Mouse (Mus musculus) cerebellum, adult (tissue): Measurements from ENCODE around the gene Mpp4.

Source experiments
- ATAC-seq: cut with Nextera tagmentation; 2 replicates; pipeline ENCODE4 v1.9.2; 2017; ENCODE audit warnings: mild to moderate bottlenecking, moderate library complexity, mixed read lengths; ENCODE audit not compliant: insufficient number of reproducible peaks, low FRiP score, low TSS enrichment

Gene Mpp4

GRCm38 (mm10) chr1:59163030-59163461 lies at the start of gene Mpp4:
Gene Mpp4, minus strand, starts transcription at chr1:59163389.
- ATAC-seq = no peak

- ATAC-seq = no peak
Observed at GRCm38 (mm10) chr1:59212951-59213350, 49.8 kb upstream of the Mpp4 start.

DNA sequence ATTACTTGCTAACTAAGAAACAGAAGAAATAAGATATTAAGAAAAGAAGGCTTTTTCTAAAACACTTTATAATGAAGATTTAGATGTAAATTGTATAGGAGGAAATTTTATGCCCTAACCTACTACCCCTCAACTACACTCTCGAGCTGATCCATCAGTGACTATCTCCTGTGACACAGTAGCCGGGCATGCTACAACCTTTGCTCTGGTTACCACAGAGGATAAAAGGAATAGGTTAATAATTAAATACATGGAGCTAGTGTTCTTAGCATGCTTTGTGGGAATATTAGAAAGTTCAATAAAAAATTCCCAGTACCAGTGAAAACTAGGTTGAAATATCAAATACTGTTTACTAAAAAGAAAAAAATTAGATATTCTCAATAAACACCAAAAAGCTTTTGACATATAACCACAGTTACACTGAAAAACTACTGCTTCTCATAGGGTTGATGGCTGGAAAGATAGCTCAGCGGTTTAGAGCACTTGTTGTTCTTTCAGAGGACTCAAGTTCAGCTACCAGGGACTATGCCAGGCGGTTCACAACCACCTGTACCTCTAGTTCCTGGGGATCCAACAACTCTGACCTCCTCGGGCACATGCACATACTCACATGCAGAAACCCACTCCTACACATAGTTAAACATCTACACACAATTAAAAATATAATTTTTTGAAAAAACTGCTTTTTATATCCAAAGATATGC lies 49.0 kb upstream of the Mpp4 start:
- ATAC-seq = no peak

DNA sequence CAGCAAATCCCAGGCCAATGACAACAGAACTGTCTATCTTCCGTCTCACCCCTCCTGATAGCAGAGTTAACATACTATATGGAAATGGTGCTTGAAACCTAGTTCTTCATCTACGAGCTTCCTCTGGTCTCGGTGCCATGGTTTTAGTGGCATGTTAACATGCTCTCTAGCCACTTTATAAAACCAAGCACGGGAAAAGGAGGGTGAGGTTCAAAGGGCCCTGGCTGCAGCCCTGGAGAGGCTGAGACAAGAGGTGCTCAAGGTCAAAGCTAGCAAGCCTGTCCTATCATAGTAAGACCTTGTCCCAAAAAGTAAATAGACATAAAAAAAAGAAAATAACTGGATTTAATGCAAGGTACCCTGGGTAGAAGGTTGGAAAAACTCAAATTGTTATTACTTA lies 48.5 kb upstream of the Mpp4 start:
- ATAC-seq = no peak

- no peak for ATAC-seq
Observed at GRCm38 (mm10) chr1:59208331-59208730, 45.1 kb upstream of the Mpp4 start.

- ATAC-seq = no peak
Observed at GRCm38 (mm10) chr1:59204489-59204888, 41.3 kb upstream of the Mpp4 start.

DNA sequence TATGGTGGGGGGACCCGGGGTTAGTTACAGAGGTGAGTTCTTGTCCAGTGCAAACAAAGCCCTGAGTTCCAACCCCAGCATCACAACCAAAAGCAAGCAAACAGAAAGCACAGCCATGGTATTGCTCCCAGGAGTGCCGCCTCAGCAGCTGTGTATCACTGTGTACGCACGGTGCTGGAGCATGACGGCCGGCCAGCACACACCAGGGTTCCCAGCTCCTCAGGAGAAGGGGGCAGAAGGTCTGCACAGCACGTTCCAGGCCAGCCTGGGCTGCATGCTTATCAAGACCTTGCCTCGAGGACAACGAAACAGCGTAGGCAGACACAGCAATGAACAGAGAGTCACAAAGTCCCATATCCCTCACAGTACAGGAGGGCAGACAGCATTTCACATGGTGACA lies 39.2 kb upstream of the Mpp4 start:
- ATAC-seq = peak; percentile 57; the same call in 1 of the 2 replicates

DNA sequence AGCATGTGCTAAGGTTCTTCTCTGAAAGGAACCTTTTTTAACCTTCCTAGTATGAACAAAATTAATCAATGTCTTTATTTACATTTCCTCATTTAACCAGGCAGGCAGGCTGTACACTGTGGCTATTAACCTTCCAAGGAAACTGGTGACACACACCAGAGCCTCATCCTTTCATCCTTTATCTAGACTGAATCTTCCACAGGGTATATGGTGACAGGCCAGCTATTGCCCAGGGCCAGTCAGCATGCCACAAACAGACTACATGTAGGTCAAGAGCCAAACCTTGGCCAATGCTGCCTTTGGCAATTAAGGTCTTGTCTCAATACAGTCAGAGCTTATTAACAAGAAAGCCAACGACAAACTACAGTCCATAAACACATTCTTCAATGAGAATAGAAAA lies 38.4 kb upstream of the Mpp4 start:
- ATAC-seq = no peak

GRCm38 (mm10) chr1:59200960-59201359 lies 37.8 kb upstream of the Mpp4 start:
- no peak for ATAC-seq

DNA sequence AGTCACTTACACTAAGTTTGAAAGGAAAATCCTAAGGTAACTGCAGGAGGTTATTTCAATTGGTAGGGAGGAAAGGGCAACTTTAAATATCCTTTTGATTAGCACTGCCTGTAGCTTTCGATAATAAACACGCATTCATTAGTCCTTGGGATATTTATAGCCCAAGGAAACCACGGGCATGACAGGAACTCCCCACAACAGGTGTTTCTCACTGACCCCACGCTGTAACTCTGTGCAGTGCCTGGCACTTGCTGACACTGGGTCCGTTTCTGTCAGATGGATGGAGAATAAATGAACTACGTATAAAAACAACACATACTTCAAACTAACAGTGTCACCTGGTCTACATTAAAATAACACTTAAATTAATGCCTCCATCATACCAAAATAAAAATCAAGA lies 31.8 kb upstream of the Mpp4 start:
- no peak for ATAC-seq

DNA sequence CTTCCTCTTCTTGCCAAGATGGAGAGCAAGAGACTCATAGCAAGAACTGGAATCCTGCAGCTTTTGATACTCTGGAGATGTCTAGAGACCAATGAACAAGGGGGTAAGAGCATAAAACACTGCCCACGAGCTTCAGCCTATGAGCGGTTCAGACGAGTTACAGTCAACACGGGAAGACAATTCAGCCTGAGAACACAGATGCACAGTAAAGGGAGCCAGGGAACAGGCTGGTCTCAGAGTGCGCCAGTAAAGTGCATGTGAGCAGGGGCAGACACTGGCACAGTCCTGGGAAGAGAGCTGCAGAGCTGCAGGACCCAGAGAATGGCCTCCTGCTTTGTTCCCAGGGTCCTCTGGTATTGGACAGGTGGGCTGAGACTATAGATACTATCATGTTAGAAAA lies 24.6 kb upstream of the Mpp4 start:
- ATAC-seq = peak; percentile 45; the same call in 1 of the 2 replicates

DNA sequence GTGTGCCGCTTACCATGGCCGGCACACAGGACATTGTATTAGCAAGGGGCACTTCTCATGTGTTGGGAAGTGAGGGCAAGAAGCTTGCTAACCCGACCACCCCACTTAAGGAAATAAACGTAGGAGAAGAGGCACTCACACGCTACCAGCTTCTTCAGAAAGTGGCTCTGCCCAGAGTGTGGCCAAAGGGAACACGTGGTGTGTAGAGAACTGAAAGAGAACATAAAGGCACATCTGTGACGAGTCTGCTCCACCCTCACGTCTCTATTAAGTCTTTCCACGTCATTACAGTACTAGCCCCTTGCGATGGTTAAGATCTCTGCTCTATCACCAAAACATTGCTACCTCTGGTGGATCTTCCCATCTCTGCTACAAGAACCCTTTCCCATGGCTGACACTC lies 23.1 kb upstream of the Mpp4 start:
- ATAC-seq = no peak

GRCm38 (mm10) chr1:59185410-59185809 lies 22.2 kb upstream of the Mpp4 start:
- no peak for ATAC-seq

DNA sequence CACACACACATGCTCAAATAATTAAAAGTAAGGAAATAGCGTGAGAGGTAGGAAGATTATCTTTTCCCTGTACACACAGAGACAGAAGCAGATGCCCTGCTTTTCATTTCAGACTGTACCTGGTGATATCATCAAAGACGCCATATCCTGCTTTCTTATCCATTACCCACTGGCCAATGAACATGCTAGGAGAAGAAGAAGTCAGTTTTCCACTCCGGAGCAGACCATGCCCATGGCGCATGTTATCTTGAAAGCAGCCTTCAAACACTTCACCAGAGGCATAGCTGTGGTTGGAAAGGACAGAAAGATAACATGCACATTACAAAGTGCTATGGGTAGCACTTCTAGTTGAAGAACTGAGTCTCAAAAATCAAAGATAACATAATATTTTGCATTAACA lies 19.9 kb upstream of the Mpp4 start:
- no peak for ATAC-seq

GRCm38 (mm10) chr1:59182373-59182772 lies 19.2 kb upstream of the Mpp4 start:
- ATAC-seq = no peak

DNA sequence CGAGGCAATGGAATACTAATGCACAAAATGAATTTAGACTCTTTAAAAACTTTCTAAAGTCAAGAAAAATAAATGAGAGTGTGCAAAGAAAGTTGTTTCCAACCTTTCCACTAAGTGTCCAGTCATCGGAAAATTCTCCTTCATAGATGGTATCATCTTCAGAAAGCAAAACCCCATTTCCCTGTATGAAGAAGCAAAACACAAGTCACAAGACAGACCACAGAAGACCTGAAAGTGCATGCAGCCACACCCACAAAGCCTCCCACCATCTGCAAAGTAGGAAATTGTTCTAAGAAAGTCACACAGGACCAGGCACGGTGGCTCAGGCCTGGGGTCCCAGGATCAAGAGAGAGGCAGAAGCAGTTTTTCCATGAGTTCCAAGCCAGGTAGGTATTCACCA lies 16.8 kb upstream of the Mpp4 start:
- no peak for ATAC-seq

- ATAC-seq = no peak
Observed at GRCm38 (mm10) chr1:59178401-59178800, 15.2 kb upstream of the Mpp4 start.

GRCm38 (mm10) chr1:59174514-59175373 lies 11.6 kb upstream of the Mpp4 start:
- ATAC-seq = no peak

DNA sequence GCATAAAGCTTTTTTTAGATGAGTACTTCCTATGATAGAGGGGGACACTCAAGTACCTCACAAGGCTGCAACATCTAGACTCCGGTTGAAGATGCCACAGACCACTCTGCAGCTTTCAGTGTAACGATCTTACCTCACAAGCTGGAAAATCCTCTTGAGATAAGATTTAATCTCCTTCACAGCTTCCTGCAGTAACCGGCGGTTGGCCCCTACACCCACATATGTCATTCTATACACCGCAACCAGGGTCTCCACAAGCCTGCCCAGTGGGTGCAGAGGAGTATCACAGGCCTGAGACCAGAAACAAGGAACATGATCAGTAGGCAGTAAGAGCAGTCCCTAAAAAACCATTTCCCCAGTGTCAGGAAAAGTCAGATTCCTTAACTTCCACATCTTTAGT lies 9.8 kb upstream of the Mpp4 start:
- ATAC-seq = no peak

GRCm38 (mm10) chr1:59171875-59172274 lies 8.7 kb upstream of the Mpp4 start:
- no peak for ATAC-seq

GRCm38 (mm10) chr1:59170290-59170689 lies 7.1 kb upstream of the Mpp4 start:
- no peak for ATAC-seq

DNA sequence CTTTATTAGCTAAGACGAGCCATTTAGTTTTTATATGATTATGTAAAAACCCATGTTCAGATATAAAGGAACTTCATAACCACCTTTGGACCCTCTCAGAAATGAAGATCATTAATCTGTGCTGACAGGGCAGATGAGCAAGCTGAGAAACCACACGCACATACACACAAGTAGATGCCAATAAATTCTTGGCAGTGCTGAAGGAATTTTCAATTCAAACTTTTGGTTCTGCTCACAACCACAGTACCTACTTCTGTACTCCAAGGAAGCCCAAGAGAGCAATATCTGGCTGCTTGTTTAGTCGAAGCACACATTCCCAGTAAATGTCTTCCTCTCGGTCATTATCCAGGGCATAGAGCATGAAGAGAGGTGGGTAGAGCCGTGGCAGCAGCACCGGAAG lies 6.4 kb upstream of the Mpp4 start:
- ATAC-seq = no peak
